Mouse (Mus musculus) spleen, postnatal 36 days (tissue): ENCODE data around the gene Cbfa2t2.

ENCODE experiments used
- DNase-seq, 2 experiments: peaks; one replicate each; pipeline ENCODE4 v3.0.0; 2022; ENCODE audit warnings: low spot score in 2 of 2, mixed read lengths in 1 of 2

The Cbfa2t2 gene

GRCm38 (mm10) chr2:154538710-154539109 is 102.4 kb downstream of the Cbfa2t2 start:
- no peak for DNase-seq

GRCm38 (mm10) chr2:154539720-154540119 is 103.4 kb downstream of the Cbfa2t2 start:
- DNase-seq: peak in 1 of 2 experiments; percentile 18

- DNase-seq: no peak
These were observed 105.3 kb downstream of the Cbfa2t2 start for GRCm38 (mm10) chr2:154541630-154542029.

- no peak for DNase-seq
These were observed 107.5 kb downstream of the Cbfa2t2 start for GRCm38 (mm10) chr2:154543567-154544347.

DNA sequence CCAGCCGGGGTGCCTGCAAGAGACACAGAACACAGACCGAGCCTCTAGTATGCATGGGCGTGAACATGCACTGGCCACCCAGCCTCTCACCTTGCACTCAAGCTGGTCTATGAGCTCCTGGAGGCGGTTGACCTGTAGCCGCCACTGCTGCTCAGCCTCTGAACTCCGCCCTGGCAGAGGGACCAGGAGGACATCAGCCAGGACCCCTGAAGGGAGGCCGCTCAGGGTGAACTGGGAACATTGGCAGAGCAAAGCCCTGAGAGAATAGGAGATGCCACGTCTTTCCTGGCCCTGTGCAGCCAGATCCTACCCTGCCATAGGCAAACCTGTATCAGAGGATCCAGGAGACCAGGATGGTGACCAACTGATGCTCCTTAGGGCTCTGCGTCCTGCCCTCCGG is 110.4 kb downstream of the Cbfa2t2 start, which contains the start of gene 1700003F12Rik:
TSS of gene 1700003F12Rik (plus strand) at position 375 of the 400 bp plus-strand sequence.
- no peak for DNase-seq

DNA sequence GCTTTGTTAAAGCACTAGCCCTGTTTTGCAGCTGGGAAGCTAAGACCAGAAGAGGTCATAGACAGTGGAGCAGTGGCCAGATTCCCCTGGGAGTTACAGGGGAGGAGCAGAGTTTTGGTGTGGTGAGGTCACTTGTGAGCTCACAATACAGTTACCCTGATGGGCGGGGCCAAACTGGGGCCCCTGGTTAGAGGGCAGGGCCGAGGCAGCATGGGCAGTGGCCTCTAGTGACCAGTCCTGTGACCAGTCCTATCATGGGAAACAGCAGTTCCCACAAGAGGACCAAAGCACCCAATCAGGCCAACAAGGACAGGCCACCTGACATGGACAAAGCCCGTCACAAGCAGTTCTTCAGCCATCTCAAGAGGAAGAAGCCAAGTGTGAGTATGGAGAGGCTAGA is 112.4 kb downstream of the Cbfa2t2 start:
- no peak for DNase-seq

DNA sequence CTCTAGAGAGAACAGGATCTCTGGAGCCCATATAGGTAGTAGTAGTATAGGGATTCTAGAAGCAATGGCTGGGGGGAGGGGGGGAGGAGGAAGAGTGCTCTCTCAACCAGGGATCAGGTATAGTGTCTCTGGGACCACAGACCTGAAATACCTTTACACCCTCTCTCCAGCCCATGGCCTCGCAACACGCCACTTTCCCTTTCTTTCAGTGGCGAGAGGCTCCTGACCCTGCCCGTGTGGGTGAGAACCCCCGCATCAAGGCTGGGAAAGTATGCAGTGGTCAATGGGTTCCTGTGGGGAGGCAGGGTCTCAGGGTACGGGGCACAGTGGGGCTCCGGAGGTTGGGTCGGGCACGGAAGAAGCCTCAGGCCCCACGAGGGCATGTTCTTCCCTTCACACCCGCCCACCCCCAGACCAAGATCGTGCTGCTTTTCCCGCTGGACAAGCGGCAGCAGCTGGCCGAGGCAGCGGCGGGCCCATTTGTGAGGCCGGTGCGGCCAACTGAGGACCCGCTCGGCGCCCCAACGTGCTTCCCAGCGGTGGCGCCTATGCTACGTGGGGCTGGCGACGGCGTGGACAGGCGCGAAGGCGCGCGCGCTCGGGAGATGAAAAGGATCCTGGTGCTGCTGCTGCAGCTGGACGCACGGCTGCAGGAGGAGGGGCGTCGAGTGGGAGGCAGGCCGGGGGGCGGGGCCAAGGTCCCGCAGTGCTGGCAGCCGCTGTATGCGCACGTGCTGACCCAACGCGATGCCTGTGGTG is 113.0 kb downstream of the Cbfa2t2 start:
- DNase-seq: peak; percentile 35 to 41

DNA sequence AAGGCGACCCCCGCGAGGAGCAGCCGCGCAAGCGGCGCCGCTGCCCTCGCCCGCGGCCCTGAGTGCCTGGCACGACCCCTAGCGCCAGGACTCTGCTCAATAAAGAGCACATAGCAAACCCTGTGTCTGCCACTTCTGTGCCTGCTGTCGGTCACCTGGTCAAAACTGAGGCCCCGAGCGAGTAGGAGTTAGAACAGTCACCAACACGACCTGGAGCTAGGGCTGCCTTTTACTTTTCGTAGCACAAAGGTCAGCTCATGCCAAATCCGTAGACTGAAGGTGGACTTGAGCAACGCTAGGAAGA is 113.6 kb downstream of the Cbfa2t2 start:
- DNase-seq: no peak

DNA sequence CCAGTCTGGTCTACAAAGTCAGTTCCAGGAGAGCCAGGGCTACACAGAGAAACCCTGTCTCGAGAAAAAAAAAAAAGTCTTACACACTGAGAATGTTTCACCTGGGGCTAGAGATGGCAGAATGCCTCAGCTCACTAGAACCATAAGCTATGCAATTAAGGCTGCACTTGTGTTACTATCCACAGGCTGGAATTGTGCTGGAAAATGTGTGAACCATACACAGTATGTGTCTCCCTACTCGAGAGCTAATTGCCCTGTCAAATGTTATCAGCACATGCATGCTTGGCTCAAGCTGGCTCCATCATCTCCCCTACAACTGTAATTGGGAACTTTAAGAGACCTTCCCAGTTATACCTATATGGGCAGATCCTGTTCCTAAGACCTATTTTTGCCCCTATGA is 114.7 kb downstream of the Cbfa2t2 start:
- no peak for DNase-seq

- no peak for DNase-seq
These were observed 115.2 kb downstream of the Cbfa2t2 start, which contains the start of gene Actl10 for GRCm38 (mm10) chr2:154551476-154551875. Gene Actl10, plus strand, starts transcription at chr2:154551776.

- no peak for DNase-seq
These were observed 115.6 kb downstream of the Cbfa2t2 start for GRCm38 (mm10) chr2:154551927-154552326.

DNA sequence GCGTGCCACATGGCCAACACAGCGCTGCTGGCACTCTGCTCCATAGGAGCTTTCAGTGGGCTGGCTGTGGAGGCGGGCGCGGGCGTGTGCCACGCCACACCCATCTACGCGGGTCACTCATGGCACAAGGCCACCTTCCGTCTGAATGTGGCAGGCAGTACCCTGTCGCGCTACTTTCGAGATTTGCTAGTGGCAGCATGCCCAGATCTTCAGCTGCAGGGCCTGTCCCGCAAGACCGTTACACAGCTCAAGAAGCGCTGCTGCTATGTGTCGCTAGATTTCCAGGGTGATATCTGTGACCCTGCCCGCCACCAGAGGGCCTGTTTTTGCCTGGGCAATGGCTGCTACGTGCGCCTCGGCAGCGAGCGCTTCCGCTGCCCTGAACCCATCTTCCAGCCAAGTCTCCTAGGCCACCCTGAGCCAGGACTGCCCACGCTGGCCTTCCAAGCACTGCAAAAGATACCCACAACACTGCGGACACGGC is 116.2 kb downstream of the Cbfa2t2 start:
- peak; percentile 66 to 73 for DNase-seq

DNA sequence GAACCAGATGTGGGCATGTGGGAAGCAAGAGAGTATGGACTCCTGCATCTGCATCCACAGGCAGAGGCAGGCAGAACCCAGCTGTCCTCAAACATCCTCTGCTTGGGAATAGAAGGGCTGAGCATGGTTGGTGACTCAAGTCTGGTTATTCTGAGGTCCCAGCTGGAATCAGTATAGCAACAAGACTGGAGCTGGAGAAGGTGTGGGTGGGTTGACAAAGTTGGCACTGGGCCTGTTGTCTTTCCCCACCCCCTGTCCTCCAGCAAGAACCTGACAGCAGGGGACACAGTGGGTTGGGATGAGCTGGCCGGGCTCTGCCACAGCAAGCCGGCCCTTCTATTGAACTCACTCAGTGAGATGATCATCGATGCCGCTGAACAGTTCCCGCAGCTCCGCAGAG is 119.0 kb downstream of the Cbfa2t2 start:
- no peak for DNase-seq

- DNase-seq: no peak
These were observed 121.0 kb downstream of the Cbfa2t2 start for GRCm38 (mm10) chr2:154557184-154557832.

DNA sequence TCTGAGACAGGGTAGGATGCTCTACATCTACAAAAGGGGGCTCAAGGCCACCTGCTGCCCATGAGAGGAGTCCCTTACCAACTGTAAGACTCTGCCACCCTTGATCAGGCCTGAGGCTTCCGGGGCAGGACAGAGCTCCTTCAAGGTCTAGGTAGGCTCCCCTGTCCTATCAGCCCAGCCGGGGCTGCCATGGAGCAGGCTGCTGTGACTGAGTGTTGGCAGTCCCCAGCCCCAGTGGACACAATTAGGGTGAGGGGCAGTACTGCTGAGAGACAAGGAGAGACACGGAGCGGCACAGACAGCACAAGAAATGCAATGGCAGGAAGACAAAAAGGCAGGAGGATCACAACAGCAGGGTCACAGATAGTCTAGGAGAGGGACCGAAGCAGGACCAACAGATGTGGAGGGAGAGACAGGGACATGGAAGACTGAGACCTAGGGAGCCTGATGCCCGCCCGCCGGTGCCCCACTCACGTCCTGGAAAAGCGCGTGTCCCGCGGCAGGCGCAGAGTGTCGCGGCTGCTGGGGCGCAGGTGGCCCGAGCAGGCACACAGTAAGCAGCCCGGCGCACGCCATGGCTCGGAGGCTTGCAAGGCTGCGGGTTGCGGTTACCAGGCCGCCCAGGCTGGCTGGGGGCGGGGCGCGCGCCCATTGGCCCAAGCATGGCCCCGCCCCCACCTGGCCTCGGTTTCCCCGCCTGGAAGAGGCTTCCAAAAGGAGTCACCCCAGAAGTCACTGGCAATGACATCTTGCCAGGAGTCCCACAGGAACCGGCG is 122.2 kb downstream of the Cbfa2t2 start, which contains the start of gene Necab3:
TSS of gene Necab3 (minus strand) at position 627 of the 776 bp plus-strand sequence.
- DNase-seq: peak; percentile 24 to 25

- no peak for DNase-seq
These were observed 127.4 kb downstream of the Cbfa2t2 start for GRCm38 (mm10) chr2:154563612-154564170.

- no peak for DNase-seq
These were observed 129.3 kb downstream of the Cbfa2t2 start for GRCm38 (mm10) chr2:154565562-154565961.

DNA sequence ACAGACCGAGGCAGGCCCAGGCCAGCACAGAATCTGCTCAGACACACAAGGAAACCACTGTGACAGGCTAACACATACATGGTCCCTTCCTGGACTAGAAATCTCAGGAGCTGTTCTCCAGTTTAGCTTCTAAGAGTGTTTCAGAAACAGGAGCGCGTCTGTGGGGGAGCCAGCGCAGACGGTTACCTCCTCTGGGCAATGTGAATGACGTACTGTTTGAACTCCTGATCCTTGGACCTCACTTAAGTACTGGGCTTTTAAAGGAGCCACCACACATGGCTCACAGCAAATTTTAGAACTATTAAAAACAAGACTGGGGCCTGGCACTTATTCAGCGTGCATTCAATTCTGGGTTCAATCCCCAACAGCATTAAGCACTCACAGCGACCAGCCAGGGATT is 130.4 kb downstream of the Cbfa2t2 start:
- DNase-seq: no peak

DNA sequence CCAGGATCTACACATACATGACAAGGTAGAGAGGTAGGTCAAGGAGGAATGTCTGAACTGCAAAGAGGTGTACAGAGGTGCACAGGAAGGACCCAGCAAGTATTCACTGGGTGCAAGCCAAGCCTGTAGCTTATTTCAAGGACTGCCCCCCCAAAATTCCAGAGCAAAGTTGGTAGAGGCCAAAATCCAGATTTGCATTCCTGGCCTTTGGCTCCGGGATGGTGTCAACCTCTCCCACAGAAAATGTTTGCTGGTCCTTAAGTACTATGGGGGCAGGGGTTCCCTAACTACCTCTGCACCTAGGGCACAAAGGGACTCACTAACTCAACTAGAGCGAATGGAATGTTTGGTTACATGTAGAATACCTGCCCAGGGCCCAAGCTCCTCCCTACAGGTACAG is 131.5 kb downstream of the Cbfa2t2 start:
- DNase-seq: no peak

DNA sequence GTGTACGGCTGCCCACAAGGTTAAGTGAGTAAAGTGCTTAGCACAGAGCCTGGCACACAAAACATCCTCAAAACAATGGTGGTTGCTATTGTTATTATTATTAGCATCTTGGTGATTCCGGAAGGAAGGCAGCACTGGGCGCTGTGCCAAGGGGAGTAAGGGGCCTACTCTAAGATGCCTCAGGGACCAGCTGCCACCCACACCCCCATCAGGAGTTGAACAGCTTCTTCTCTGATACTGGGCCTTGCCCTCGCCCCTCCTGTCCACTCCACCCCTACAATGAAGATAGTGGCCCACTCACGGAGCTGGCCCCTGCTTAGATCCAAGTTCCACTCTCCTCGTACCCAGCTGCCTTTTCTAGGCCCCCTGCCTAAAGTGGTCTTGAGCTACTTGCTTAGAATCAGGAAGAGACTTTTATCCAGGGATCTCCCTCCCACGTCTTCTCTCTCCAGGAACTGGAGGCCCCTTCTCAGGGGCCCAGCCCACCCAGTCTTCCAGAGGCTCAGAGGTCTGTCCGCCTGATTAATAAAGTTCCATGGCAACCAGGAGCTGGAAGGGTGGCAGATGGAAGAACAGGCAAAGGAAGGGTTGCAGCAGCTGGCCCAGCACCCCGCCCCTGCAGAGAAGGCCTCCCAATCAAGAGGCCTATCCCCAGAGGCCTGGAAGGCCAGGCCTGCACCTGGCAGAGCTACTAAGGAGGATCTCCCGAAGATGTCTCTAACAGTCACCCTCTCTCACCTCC is 132.2 kb downstream of the Cbfa2t2 start:
- DNase-seq: no peak
